Mouse (Mus musculus): Measurements from ENCODE around the gene Dedd2.

GRCm38 (mm10) chr7:25210482-25210881 lies 9.9 kb downstream of the Dedd2 start:
- TF ChIP-seq CTCF (IDR thresholded peaks at IDR 0.05; ENCODE audit: borderline replicate concordance, insufficient read depth, low read length) (no peak), POLR2A (IDR thresholded peaks at IDR 0.05; ENCODE audit: low read depth, low read length) (no peak)

Data from embryonic fibroblast, embryonic 13.5 days (primary cell).